9 mouse cellular contexts compared by ENCODE assay signal in the genomic region with DNA sequence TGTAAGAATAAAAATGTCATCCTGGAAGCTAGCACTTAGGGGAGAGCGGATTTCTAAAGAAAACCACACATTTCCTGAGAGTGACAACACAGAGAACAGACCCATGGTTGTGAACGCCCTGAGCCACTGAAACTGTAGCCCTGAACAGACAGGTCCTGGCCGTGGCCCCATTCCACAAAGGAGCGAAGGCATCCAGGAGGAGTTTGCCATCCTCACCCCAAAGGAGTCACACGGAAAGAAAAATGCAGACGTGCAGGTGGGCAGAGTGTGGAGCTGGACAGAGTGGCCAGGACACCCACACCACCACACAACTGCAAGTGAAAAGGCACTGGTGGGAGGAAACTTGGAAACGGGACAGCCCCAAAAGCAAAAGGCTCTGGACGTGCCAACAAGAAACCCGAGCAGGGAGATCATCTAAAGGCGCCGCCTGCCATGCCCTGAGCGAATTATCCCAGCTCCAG.
A peak's percentile ranks its signal among the peaks of the same experiment; 100 is the strongest.
DNase-seq lines count a peak whose midpoint lies in the region; TF ChIP-seq lines count a peak whose summit lies in the region.
"Had no signal": no experiment of that assay in that cellular context is flagged by ENCODE, and none has a peak within 500 bp of the region (broad histone marks: within the 10 kb centered on the region; RNA-seq: fewer than 3 reads in every experiment).

No protein-coding gene starts in this region.

- peaks cover 1% of the 10 kb centered on the region for H3K27me3 ChIP-seq in megakaryocyte, embryonic 14.5 days (replicated peaks)

- H3K4me1 ChIP-seq in megakaryocyte, embryonic 14.5 days, result peaks cover 100% of the 10 kb centered on the region

- DNase-seq in layer of hippocampus, adult 2 months (ENCODE audit: low spot score in 2 of 2), result no peak
- DNase-seq in layer of hippocampus, adult 11-12 months (ENCODE audit: low spot score), result no peak
- DNase-seq in cerebellum, adult 9-10 months, result peak; percentile 77
- DNase-seq in gastrocnemius, postnatal 25 days, result peak; percentile 61
- DNase-seq in embryo, embryonic 9.5 days (ENCODE audit: extremely low spot score), result no peak
- DNase-seq in thymus, postnatal 14 days, result no peak
- DNase-seq in spleen, adult 18-20 months, result no peak

- no peaks in the 10 kb centered on the region for H3K9me3 ChIP-seq in megakaryocyte, embryonic 14.5 days

- no peak overlapping the region for H3K4me3 ChIP-seq in layer of hippocampus, adult 2 months
- H3K4me3 ChIP-seq in megakaryocyte, embryonic 14.5 days (replicated peaks), result peak overlapping the region; percentile 78

- peak overlapping the region; percentile 43; the same call in 1 of the 2 replicates for H3K27ac ChIP-seq in layer of hippocampus, adult 2 months
- H3K27ac ChIP-seq: liver, embryonic 14.5 days had no signal

- TF ChIP-seq CTCF in layer of hippocampus, adult 2 months (conservative IDR thresholded peaks at IDR 0.05), result no peak

- peaks cover 86% of the 10 kb centered on the region for H3K36me3 ChIP-seq in megakaryocyte, embryonic 14.5 days (replicated peaks; ENCODE audit: low read length)

Comparison
In these comparisons a context has a peak if more than half of its experiments do, and no peak if none do; other contexts are left out.
1. DNase-seq: peak in cerebellum, adult 9-10 months (single experiment) and gastrocnemius, postnatal 25 days (single experiment); none in layer of hippocampus, adult 2 months (0 of 2), layer of hippocampus, adult 11-12 months (single experiment), embryo, embryonic 9.5 days (single experiment), thymus, postnatal 14 days (single experiment) and spleen, adult 18-20 months (0 of 2).